Mouse (Mus musculus): Measurements from ENCODE around the gene Specc1.

GRCm38 (mm10) chr11:62263599-62263998, 307.0 kb downstream of the Specc1 start:
- TF ChIP-seq EP300 (IDR thresholded peaks at IDR 0.05; ENCODE audit: low read depth) (no peak), CTCF (IDR thresholded peaks at IDR 0.05; ENCODE audit: low read depth) (no peak)
